Mouse (Mus musculus): ENCODE results near the gene Frmpd4.

The Frmpd4 gene

GRCm38 (mm10) chrX:168577131-168577530, at the start of gene Frmpd4:
Frmpd4 (minus strand) TSS chrX:168577231.
- no peak for DNase-seq (ENCODE audit: low read depth, low spot score)

- DNase-seq (ENCODE audit: low read depth, low spot score): no peak
Observed at GRCm38 (mm10) chrX:168595193-168595592, 18.2 kb upstream of the Frmpd4 start.

- no peak for DNase-seq (ENCODE audit: low read depth, low spot score)
Observed at GRCm38 (mm10) chrX:168584303-168584702, 7.3 kb upstream of the Frmpd4 start.

GRCm38 (mm10) chrX:168571808-168572207, 5.2 kb downstream of the Frmpd4 start:
- DNase-seq (ENCODE audit: low read depth, low spot score): no peak

- DNase-seq (ENCODE audit: low read depth, low spot score): no peak
Observed at GRCm38 (mm10) chrX:168569231-168569630, 7.8 kb downstream of the Frmpd4 start.

- DNase-seq (ENCODE audit: low read depth, low spot score): no peak
Observed at GRCm38 (mm10) chrX:168505254-168505653, 71.8 kb downstream of the Frmpd4 start.

GRCm38 (mm10) chrX:168455233-168455632, 121.8 kb downstream of the Frmpd4 start:
- DNase-seq (ENCODE audit: low read depth, low spot score): no peak

- DNase-seq (ENCODE audit: low read depth, low spot score): no peak
Observed at GRCm38 (mm10) chrX:168431206-168431605, 145.8 kb downstream of the Frmpd4 start.

- no peak for DNase-seq (ENCODE audit: low read depth, low spot score)
Observed at GRCm38 (mm10) chrX:168429814-168430213, 147.2 kb downstream of the Frmpd4 start.

GRCm38 (mm10) chrX:168415403-168415802, 161.6 kb downstream of the Frmpd4 start:
- peak; percentile 1 for DNase-seq (ENCODE audit: low read depth, low spot score)

- no peak for DNase-seq (ENCODE audit: low read depth, low spot score)
Observed at GRCm38 (mm10) chrX:168403512-168403911, 173.5 kb downstream of the Frmpd4 start.

GRCm38 (mm10) chrX:168350431-168350830, 226.6 kb downstream of the Frmpd4 start:
- DNase-seq (ENCODE audit: low read depth, low spot score): no peak

GRCm38 (mm10) chrX:168349320-168350225, 227.5 kb downstream of the Frmpd4 start:
- no peak for DNase-seq (ENCODE audit: low read depth, low spot score)

GRCm38 (mm10) chrX:168338212-168338611, 238.8 kb downstream of the Frmpd4 start:
- DNase-seq (ENCODE audit: low read depth, low spot score): no peak

GRCm38 (mm10) chrX:168325161-168325560, 251.9 kb downstream of the Frmpd4 start:
- no peak for DNase-seq (ENCODE audit: low read depth, low spot score)

GRCm38 (mm10) chrX:168312158-168312557, 264.9 kb downstream of the Frmpd4 start:
- DNase-seq (ENCODE audit: low read depth, low spot score): no peak

- no peak for DNase-seq (ENCODE audit: low read depth, low spot score)
Observed at GRCm38 (mm10) chrX:168310143-168310542, 266.9 kb downstream of the Frmpd4 start.

- no peak for DNase-seq (ENCODE audit: low read depth, low spot score)
Observed at GRCm38 (mm10) chrX:168292506-168292905, 284.5 kb downstream of the Frmpd4 start.

- DNase-seq (ENCODE audit: low read depth, low spot score): no peak
Observed at GRCm38 (mm10) chrX:168207034-168207433, 370.0 kb downstream of the Frmpd4 start.

GRCm38 (mm10) chrX:168191944-168192343, 385.1 kb downstream of the Frmpd4 start:
- DNase-seq (ENCODE audit: low read depth, low spot score): no peak

- no peak for DNase-seq (ENCODE audit: low read depth, low spot score)
Observed at GRCm38 (mm10) chrX:168189563-168189962, 387.5 kb downstream of the Frmpd4 start.

- no peak for DNase-seq (ENCODE audit: low read depth, low spot score)
Observed at GRCm38 (mm10) chrX:168163001-168163400, 414.0 kb downstream of the Frmpd4 start.

- no peak for DNase-seq (ENCODE audit: low read depth, low spot score)
Observed at GRCm38 (mm10) chrX:168158866-168159265, 418.2 kb downstream of the Frmpd4 start.
